Mouse (Mus musculus) neural tube, embryonic 15.5 days (tissue): Measurements from ENCODE around the gene Gxylt2. TPM values are rescaled to one million over a fixed set of nuclear protein-coding genes. Genes with fewer than 3 reads are reported as not detected.

Experiments
- ATAC-seq: fragments of 200-750 bp; cut with Nextera tagmentation; 2 replicates; pipeline ENCODE4 v1.8.0; 2017; ENCODE audit warnings: mild to moderate bottlenecking, moderate TSS enrichment, moderate library complexity; ENCODE audit not compliant: low FRiP score
- H3K27ac ChIP-seq: fragments of 300-500 bp; sonication (generic); replicated peaks from 2 replicates; pipeline ENCODE4 v1.5.1; 2015; ENCODE audit warnings: mild to moderate bottlenecking, inconsistent platforms
- H3K27me3 ChIP-seq: fragments of 300-500 bp; sonication (generic); replicated peaks from 2 replicates; pipeline ENCODE4 v1.6.1; 2015; ENCODE audit warnings: inconsistent platforms
- H3K36me3 ChIP-seq: fragments of 300-500 bp; sonication (generic); 2 replicates; pipeline ENCODE4 v1.6.1; 2015; ENCODE audit warnings: inconsistent platforms
- H3K4me1 ChIP-seq: fragments of 300-500 bp; sonication (generic); 2 replicates; pipeline ENCODE4 v1.6.1; 2015; ENCODE audit warnings: inconsistent platforms
- H3K4me2 ChIP-seq: fragments of 300-500 bp; sonication (generic); 2 replicates; pipeline ENCODE4 v1.6.1; 2015; ENCODE audit warnings: inconsistent platforms, mild to moderate bottlenecking, moderate library complexity
- H3K4me3 ChIP-seq: fragments of 300-500 bp; sonication (generic); replicated peaks from 2 replicates; pipeline ENCODE4 v1.5.1; 2015; ENCODE audit warnings: mild to moderate bottlenecking, inconsistent platforms
- H3K9ac ChIP-seq: fragments of 300-500 bp; sonication (generic); replicated peaks from 2 replicates; pipeline ENCODE4 v1.6.1; 2015; ENCODE audit warnings: mild to moderate bottlenecking, inconsistent platforms
- H3K9me3 ChIP-seq: fragments of 300-500 bp; sonication (generic); replicated peaks from 2 replicates; pipeline ENCODE4 v1.6.1; 2016; ENCODE audit warnings: inconsistent platforms
- WGBS: fragments of 180-500 bp; shearing (Covaris S2); methylation state at CpG from one replicate; pipeline ENCODE4 v1.1.7; 2015; ENCODE audit warnings: mixed read lengths; 5-methylcytosine and 5-hydroxymethylcytosine counted together
- polyA plus RNA-seq: library from polyadenylated mRNA; unstranded; fragments of >200 nt; fragmentation: Nextera tagmentation; extraction: Ambion mirVana; gene quantifications from 2 replicates; pipeline ENCODE4 v1.2.1, GENCODE M21; 2015

Gene Gxylt2
- polyA plus RNA-seq, 1 experiment from 2014 or later, result 2.2 TPM

- H3K4me1 ChIP-seq, result peaks cover 7% of the 10 kb centered on the region
- no peaks in the 10 kb centered on the region for H3K36me3 ChIP-seq
- H3K4me2 ChIP-seq, result no peak overlapping the region
- no peak overlapping the region for H3K9ac ChIP-seq
- H3K27ac ChIP-seq, result no peak overlapping the region
- 67% methylated on average over 15 of the region's 15 CpGs for WGBS
- H3K4me3 ChIP-seq, result no peak overlapping the region
- H3K27me3 ChIP-seq, result no peaks in the 10 kb centered on the region
- H3K9me3 ChIP-seq, result no peaks in the 10 kb centered on the region
- no peak for ATAC-seq
Observed at GRCm38 (mm10) chr6:100775923-100776505, 71.5 kb downstream of the Gxylt2 start.

DNA sequence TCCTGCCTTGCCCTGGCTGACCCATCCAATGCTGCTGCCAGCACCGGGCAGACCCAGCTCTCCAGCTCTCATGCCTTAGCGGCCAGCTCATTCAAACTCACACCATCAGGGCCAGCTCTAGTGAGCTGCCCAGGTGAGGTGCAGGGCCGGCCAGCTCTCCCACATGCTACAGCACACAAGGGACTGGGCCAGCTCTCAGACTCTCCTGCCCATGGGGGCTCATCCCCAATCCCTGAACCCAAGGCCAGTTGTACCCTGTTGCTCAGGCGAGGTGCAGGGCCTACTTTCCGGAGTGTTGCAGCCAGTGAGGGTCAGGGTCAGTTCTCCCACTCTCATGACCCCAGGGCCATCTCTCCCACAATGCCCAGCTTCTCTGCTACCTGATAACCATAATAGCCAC lies 74.1 kb downstream of the Gxylt2 start:
- no peaks in the 10 kb centered on the region for H3K9me3 ChIP-seq
- H3K4me3 ChIP-seq, result no peak overlapping the region
- H3K27ac ChIP-seq, result no peak overlapping the region
- no peak overlapping the region for H3K9ac ChIP-seq
- 88% methylated on average over 5 of the region's 5 CpGs for WGBS
- H3K27me3 ChIP-seq, result no peaks in the 10 kb centered on the region
- ATAC-seq, result no peak
- no peak overlapping the region for H3K4me2 ChIP-seq
- H3K36me3 ChIP-seq, result no peaks in the 10 kb centered on the region
- H3K4me1 ChIP-seq, result peaks cover 7% of the 10 kb centered on the region

DNA sequence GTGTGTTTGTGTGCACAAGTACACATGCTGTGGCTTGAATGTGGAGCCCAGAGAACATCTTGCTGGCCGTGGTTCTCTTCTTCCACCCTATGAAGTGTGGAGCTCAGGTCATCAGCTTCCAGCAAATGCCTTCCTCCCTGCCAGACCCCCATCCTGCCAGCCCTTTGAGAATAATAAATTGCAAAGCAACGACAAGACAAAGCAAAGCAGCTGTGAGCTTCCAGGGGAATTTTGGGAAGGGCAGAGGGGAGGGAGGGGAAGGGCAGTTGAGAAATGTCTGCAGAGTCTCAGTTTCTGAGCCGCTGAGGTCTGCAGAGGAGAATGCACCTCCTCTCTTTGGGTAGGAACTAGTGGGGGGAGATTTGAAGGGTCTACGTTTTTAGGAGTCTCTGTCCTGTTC lies 75.9 kb downstream of the Gxylt2 start:
- H3K9me3 ChIP-seq, result no peaks in the 10 kb centered on the region; the same call in 1 of the 2 replicates
- no peaks in the 10 kb centered on the region for H3K27me3 ChIP-seq
- peaks cover 7% of the 10 kb centered on the region for H3K4me1 ChIP-seq
- H3K27ac ChIP-seq, result no peak overlapping the region
- no peak overlapping the region for H3K4me2 ChIP-seq
- H3K36me3 ChIP-seq, result no peaks in the 10 kb centered on the region
- 19% methylated on average over 4 of the region's 4 CpGs for WGBS
- no peak overlapping the region for H3K4me3 ChIP-seq
- no peak for ATAC-seq
- no peak overlapping the region for H3K9ac ChIP-seq

DNA sequence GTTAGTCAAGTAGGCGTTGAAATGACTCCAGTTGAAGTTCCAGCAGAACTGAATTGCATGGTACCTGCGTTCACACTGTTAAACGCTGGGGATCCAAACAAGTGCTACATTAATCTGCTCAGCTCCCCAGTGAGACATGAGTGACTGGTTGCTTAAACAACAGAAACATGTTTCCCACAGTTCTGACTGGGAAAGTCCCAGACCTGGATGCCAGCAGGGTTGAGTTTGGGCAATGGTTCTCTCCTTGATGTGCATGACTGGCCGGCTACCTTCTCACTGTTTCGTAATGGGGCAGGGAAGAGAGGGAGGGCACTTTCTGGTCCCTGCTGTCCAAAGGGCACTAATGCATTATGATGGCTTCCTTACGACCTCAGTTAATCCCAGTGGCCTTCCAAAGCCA lies 77.1 kb downstream of the Gxylt2 start:
- no peak overlapping the region for H3K9ac ChIP-seq
- H3K4me3 ChIP-seq, result no peak overlapping the region
- H3K4me1 ChIP-seq, result peaks cover 7% of the 10 kb centered on the region
- no peak overlapping the region for H3K27ac ChIP-seq
- no peaks in the 10 kb centered on the region; the same call in 1 of the 2 replicates for H3K9me3 ChIP-seq
- H3K36me3 ChIP-seq, result no peaks in the 10 kb centered on the region
- no peak for ATAC-seq
- H3K4me2 ChIP-seq, result no peak overlapping the region
- whole genome bisulfite sequencing, result 81% methylated on average over 6 of the region's 6 CpGs
- no peaks in the 10 kb centered on the region for H3K27me3 ChIP-seq

DNA sequence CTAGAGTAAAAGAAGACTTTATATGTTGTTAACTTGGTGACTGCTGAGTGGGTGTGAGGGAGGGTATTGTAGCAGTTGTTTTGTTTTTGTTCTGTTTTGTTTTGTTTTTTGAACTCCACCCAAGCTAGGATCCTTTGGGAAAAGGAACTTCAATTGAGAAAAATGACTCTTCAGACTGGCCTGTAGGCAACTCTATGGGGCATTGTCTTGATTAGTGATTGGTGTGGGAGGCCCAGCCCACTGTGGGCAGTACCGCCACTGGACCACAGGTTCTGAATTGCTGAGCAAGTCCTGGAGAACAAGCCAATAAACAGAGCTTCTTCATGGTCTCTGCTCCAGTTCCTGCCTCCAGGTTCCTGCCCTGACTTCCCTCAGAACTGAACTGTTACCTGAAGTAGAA lies 83.2 kb downstream of the Gxylt2 start:
- H3K9ac ChIP-seq, result no peak overlapping the region
- H3K4me2 ChIP-seq, result no peak overlapping the region
- H3K27me3 ChIP-seq, result no peaks in the 10 kb centered on the region
- no peak for ATAC-seq
- no peaks in the 10 kb centered on the region for H3K4me1 ChIP-seq
- H3K27ac ChIP-seq, result no peak overlapping the region
- WGBS, result 83% methylated on average over 1 of the region's 1 CpGs
- no peaks in the 10 kb centered on the region; the same call in 1 of the 2 replicates for H3K9me3 ChIP-seq
- H3K36me3 ChIP-seq, result no peaks in the 10 kb centered on the region
- H3K4me3 ChIP-seq, result no peak overlapping the region

GRCm38 (mm10) chr6:100789161-100789560 lies 84.6 kb downstream of the Gxylt2 start:
- 93% methylated on average over 1 of the region's 1 CpGs for WGBS
- no peak for ATAC-seq

DNA sequence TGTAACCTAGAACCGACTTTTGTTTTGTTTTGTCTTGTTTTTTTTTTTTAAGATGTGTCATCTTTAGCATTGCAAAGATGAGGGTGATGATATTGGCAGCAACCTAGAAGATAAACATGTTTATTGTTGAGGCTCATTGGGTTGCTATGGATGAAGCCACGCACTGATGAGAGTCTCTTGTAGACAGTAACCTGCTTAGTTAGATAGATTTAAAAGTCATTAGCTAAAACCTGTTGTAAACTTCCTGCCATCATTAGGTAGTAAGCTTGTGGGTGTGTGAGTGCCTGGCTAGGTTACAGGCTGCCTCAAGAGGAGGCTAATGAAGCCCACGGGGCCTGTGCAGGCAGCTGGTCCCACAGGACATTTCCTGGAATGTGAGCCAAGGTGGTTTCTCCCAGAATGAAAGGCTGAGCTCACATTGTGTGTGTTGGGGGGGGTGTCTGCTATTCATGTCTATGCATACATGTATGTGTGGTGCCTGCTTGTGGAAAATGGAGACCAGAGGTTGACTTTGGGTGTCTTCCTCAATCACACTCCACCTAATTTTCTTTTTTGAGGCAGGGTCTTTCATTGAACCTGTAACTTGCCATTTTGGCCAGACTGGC lies 87.6 kb downstream of the Gxylt2 start:
- H3K9ac ChIP-seq, result no peak overlapping the region
- H3K9me3 ChIP-seq, result no peaks in the 10 kb centered on the region
- ATAC-seq, result no peak
- no peak overlapping the region for H3K4me3 ChIP-seq
- WGBS, result 80% methylated on average over 3 of the region's 3 CpGs
- H3K4me1 ChIP-seq, result no peaks in the 10 kb centered on the region
- no peak overlapping the region for H3K4me2 ChIP-seq
- no peaks in the 10 kb centered on the region for H3K36me3 ChIP-seq
- H3K27me3 ChIP-seq, result no peaks in the 10 kb centered on the region
- no peak overlapping the region for H3K27ac ChIP-seq

More at GRCm38 (mm10) chr6:100789161-100789560, 84.6 kb downstream of the Gxylt2 start:
- no peak overlapping the region for H3K4me3 ChIP-seq
- no peaks in the 10 kb centered on the region for H3K4me1 ChIP-seq
- no peaks in the 10 kb centered on the region for H3K27me3 ChIP-seq
- no peak overlapping the region for H3K4me2 ChIP-seq
- H3K36me3 ChIP-seq, result no peaks in the 10 kb centered on the region
- H3K9ac ChIP-seq, result no peak overlapping the region
- H3K27ac ChIP-seq, result no peak overlapping the region
- no peaks in the 10 kb centered on the region; the same call in 1 of the 2 replicates for H3K9me3 ChIP-seq

DNA sequence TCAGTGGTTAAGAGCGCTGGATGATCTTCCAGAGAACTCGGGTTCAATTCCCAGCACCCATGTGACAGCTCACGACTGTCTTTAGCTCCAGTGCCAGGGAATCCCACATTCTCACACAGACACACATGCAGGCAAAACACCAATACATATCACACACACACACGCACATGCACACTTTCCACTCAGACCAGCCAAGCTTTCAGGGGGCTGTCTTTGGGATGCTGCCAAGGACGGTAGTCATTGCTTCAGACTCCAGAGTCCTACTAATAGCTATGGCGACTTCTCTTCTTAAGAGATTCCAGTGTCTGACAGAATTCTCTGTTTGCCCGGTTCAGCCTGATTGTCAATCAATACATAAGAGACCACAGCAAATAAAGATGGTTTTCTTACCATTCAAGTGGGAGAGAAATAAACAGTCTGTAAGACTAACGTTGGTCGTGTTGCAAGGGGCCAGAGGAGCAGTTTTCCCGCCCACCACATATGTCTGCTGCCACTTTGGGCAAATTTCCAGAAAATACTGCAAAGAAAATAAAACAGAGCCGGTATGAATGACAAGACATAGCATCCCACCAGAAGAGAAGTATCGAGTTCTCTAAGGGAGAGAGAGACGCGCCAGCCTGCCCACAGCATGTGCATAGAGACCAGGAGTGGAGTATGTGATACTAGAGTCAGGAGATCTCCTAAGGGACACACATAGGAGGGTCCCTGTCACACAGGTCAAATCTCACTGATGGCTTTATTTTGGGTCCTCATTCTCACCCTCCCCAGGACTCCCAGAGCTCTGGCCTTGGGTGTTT lies 88.6 kb downstream of the Gxylt2 start:
- no peaks in the 10 kb centered on the region for H3K9me3 ChIP-seq
- H3K27me3 ChIP-seq, result no peaks in the 10 kb centered on the region
- no peak for ATAC-seq
- no peaks in the 10 kb centered on the region for H3K4me1 ChIP-seq
- H3K4me2 ChIP-seq, result no peak overlapping the region
- no peak overlapping the region for H3K4me3 ChIP-seq
- H3K27ac ChIP-seq, result no peak overlapping the region
- no peaks in the 10 kb centered on the region for H3K36me3 ChIP-seq
- WGBS, result 71% methylated on average over 14 of the region's 14 CpGs
- H3K9ac ChIP-seq, result no peak overlapping the region

DNA sequence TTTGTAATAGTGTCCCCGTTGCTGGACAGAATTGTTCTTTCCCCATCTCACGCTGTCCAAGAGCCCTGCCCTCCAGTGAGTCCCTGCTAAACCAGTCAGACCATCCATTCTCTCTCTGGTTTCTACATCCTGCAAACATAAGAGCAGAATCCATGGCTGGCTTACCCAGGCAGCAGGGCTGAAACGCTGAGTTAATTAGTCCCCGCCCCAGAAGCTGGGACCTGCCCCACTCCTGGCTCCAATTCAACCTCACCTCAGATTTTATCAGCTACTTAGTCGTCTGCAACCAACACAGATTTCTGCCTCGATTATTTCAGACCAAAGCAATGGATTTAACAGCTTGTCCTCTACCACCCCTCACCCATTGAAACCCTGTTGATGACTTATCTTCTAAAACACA lies 91.3 kb downstream of the Gxylt2 start:
- no peaks in the 10 kb centered on the region for H3K27me3 ChIP-seq
- no peaks in the 10 kb centered on the region for H3K9me3 ChIP-seq
- H3K4me2 ChIP-seq, result no peak overlapping the region
- no peak for ATAC-seq
- H3K4me1 ChIP-seq, result peaks cover 5% of the 10 kb centered on the region; the same call in 1 of the 2 replicates
- no peak overlapping the region for H3K4me3 ChIP-seq
- H3K27ac ChIP-seq, result no peak overlapping the region
- no peak overlapping the region for H3K9ac ChIP-seq
- 66% methylated on average over 6 of the region's 6 CpGs for WGBS
- H3K36me3 ChIP-seq, result no peaks in the 10 kb centered on the region

DNA sequence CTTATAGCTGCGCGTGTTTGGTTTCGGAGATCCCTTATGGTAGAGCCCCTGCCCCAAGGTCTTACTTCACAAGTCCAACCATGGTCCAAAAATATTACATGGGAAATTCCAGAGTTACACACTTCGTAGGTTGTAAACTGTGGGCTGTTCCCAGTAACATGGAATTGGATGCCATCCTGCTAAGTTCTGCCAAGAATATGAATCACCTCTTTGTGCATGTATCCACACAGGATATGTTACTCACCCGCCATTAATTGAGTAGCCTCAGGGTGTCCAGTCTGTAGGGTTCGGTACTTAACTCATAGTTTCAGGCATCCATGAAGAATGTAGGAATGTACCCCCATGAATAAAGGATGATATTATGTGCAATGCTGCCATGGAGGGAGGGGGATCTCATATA lies 94.8 kb downstream of the Gxylt2 start:
- Histone ChIP-seq H3K27ac (no peak overlapping the region), H3K9ac (no peak overlapping the region), H3K9me3 (no peaks in the 10 kb centered on the region), H3K27me3 (no peaks in the 10 kb centered on the region), H3K36me3 (no peaks in the 10 kb centered on the region), H3K4me2 (no peak overlapping the region), H3K4me3 (no peak overlapping the region), H3K4me1 (peaks cover 7% of the 10 kb centered on the region; the same call in 1 of the 2 replicates)
- ATAC-seq, result no peak
- WGBS, result 92% methylated on average over 6 of the region's 6 CpGs

GRCm38 (mm10) chr6:100799766-100800165 lies 95.2 kb downstream of the Gxylt2 start:
- H3K27ac ChIP-seq, result no peak overlapping the region
- H3K9ac ChIP-seq, result no peak overlapping the region
- no peak for ATAC-seq
- H3K4me2 ChIP-seq, result no peak overlapping the region
- WGBS, result 88% methylated on average over 4 of the region's 4 CpGs
- H3K36me3 ChIP-seq, result no peaks in the 10 kb centered on the region
- H3K4me1 ChIP-seq, result peaks cover 7% of the 10 kb centered on the region; the same call in 1 of the 2 replicates
- H3K9me3 ChIP-seq, result no peaks in the 10 kb centered on the region
- no peaks in the 10 kb centered on the region for H3K27me3 ChIP-seq
- no peak overlapping the region for H3K4me3 ChIP-seq

DNA sequence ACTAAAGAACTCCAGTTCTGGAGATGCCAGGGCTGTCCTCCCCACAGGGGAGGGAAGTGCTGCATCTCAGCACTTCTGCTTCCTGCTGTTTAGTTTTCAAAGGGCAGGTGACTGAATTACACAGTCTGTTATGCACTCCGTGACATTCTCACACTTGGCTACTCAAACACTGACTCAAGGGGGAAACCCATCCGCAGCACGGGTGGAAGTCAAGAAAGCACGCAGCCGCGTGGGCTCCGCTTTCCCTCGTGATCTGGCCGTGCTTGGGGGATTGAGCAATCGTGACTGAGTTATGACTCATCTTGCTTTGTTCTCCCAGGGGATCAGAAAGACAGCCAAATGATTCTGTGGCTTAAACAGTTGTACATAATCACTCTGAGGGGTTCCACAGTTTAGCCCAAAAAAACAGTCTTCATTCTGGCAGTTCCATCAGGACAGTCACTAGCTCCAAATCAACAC lies 96.0 kb downstream of the Gxylt2 start:
- H3K27ac ChIP-seq, result no peak overlapping the region
- H3K36me3 ChIP-seq, result no peaks in the 10 kb centered on the region
- H3K4me1 ChIP-seq, result peaks cover 7% of the 10 kb centered on the region; the same call in 1 of the 2 replicates
- no peak overlapping the region for H3K9ac ChIP-seq
- 41% methylated on average over 10 of the region's 10 CpGs for WGBS
- H3K9me3 ChIP-seq, result no peaks in the 10 kb centered on the region
- H3K4me2 ChIP-seq, result no peak overlapping the region
- H3K27me3 ChIP-seq, result no peaks in the 10 kb centered on the region
- no peak overlapping the region for H3K4me3 ChIP-seq
- no peak for ATAC-seq
